Mouse (Mus musculus) stomach, embryonic 14.5 days (tissue): ENCODE results near the gene Eif2b5. TPM values are rescaled to one million over a fixed set of nuclear protein-coding genes. Genes with fewer than 3 reads are reported as not detected.

Experiments used
- ATAC-seq: fragments of 200-750 bp; cut with Nextera tagmentation; 2 replicates; pipeline ENCODE4 v1.8.0; 2017; ENCODE audit warnings: low read depth, moderate TSS enrichment; ENCODE audit not compliant: insufficient number of reproducible peaks, insufficient read depth, low FRiP score
- H3K27ac ChIP-seq: fragments of 300-500 bp; sonication (generic); 2 replicates; pipeline ENCODE4 v1.5.1; 2014; ENCODE audit warnings: mild to moderate bottlenecking, low read length, moderate library complexity, mixed read lengths
- H3K27me3 ChIP-seq: fragments of 300-500 bp; sonication (generic); 2 replicates; pipeline ENCODE4 v1.6.1; 2014; ENCODE audit warnings: low read length, control low read depth, mixed read lengths; ENCODE audit not compliant: control insufficient read depth, insufficient read depth
- H3K36me3 ChIP-seq: fragments of 300-500 bp; sonication (generic); 2 replicates; pipeline ENCODE4 v1.6.1; 2014; ENCODE audit warnings: mild to moderate bottlenecking, control low read depth, low read length, moderate library complexity, mixed read lengths; ENCODE audit not compliant: control insufficient read depth, insufficient read depth
- H3K4me1 ChIP-seq: fragments of 300-500 bp; sonication (generic); 2 replicates; pipeline ENCODE4 v1.6.1; 2014; ENCODE audit warnings: low read length, control low read depth, mixed read lengths; ENCODE audit not compliant: control insufficient read depth, insufficient read depth
- H3K4me2 ChIP-seq: fragments of 300-500 bp; sonication (generic); replicated peaks from 2 replicates; pipeline ENCODE4 v1.6.1; 2014; ENCODE audit warnings: low read depth, low read length, control low read depth
- H3K4me3 ChIP-seq: fragments of 300-500 bp; sonication (generic); 2 replicates; pipeline ENCODE4 v1.5.1; 2014; ENCODE audit warnings: low read depth, low read length, control low read depth
- H3K9ac ChIP-seq: fragments of 300-500 bp; sonication (generic); replicated peaks from 2 replicates; pipeline ENCODE4 v1.6.1; 2014; ENCODE audit warnings: low read depth, mild to moderate bottlenecking, control low read depth, low read length, moderate library complexity, mixed read lengths
- H3K9me3 ChIP-seq: fragments of 300-500 bp; sonication (generic); 2 replicates; pipeline ENCODE4 v1.6.1; 2016; ENCODE audit warnings: low read depth, low read length, control low read depth; ENCODE audit not compliant: control insufficient read depth
- WGBS: fragments of 180-500 bp; shearing (Covaris S2); extraction: QIAGEN DNeasy Blood & Tissue Kit; methylation state at CpG from one replicate; pipeline ENCODE4 v1.1.7; 2014; 5-methylcytosine and 5-hydroxymethylcytosine counted together
- polyA plus RNA-seq: library from polyadenylated mRNA; unstranded; fragments of >200 nt; fragmentation: Nextera tagmentation; extraction: Ambion mirVana; gene quantifications from 2 replicates; pipeline ENCODE4 v1.2.1, GENCODE M21; 2014

Gene Eif2b5
- polyA plus RNA-seq, 1 experiment from 2014 or later = 87.3 TPM

- Histone ChIP-seq H3K36me3 (peaks cover 5% of the 10 kb centered on the region), H3K4me1 (0 out of 2 replicates have a peak, but pooled peaks cover 10% of the 10 kb centered on the region), H3K4me2 (peak overlapping the region; percentile 82), H3K9ac (peak overlapping the region; percentile 90), H3K27me3 (no peaks in the 10 kb centered on the region), H3K27ac (peak overlapping the region; percentile 94), H3K4me3 (peak overlapping the region; percentile 94), H3K9me3 (no peaks in the 10 kb centered on the region)
- ATAC-seq = peak; percentile 14; the same call in 1 of the 2 replicates
- WGBS = under 1% methylated on average over 26 of the region's 26 CpGs
These were observed 18.6 kb downstream of the Eif2b5 start for GRCm38 (mm10) chr16:20517216-20517615.

GRCm38 (mm10) chr16:20517701-20518374 lies 19.2 kb downstream of the Eif2b5 start:
- peak overlapping the region; percentile 90 for H3K9ac ChIP-seq
- no peaks in the 10 kb centered on the region for H3K27me3 ChIP-seq
- ATAC-seq = peak; percentile 36; the same call in 1 of the 2 replicates
- peaks cover 5% of the 10 kb centered on the region for H3K36me3 ChIP-seq
- peak overlapping the region; percentile 94 for H3K27ac ChIP-seq
- peak overlapping the region; percentile 82 for H3K4me2 ChIP-seq
- H3K4me3 ChIP-seq = peak overlapping the region; percentile 94
- H3K4me1 ChIP-seq = 0 out of 2 replicates have a peak, but pooled peaks cover 10% of the 10 kb centered on the region
- WGBS = 0% methylated on average over 6 of the region's 6 CpGs
- H3K9me3 ChIP-seq = no peaks in the 10 kb centered on the region

DNA sequence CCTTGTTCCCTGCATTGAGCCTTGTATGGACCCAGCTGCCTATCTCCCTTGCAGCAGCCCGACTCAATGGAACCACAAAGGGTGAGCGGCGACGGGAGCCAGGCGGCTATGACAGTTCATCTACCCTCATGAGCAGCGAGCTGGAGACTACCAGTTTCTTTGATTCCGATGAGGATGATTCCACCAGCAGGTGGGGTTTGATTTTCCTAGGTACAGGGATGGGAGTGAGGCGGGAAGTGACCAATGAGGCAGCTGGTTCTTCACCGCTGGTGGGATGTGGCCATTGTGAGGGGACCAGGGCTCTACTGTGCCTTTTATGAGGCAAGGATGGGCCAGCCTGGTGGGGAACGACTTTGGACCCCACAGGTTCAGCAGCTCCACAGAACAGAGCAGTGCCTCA lies 25.3 kb downstream of the Eif2b5 start:
- Histone ChIP-seq H3K9ac (no peak overlapping the region), H3K4me2 (no peak overlapping the region), H3K36me3 (peaks cover 59% of the 10 kb centered on the region), H3K27me3 (no peaks in the 10 kb centered on the region), H3K9me3 (no peaks in the 10 kb centered on the region), H3K27ac (no peak overlapping the region), H3K4me3 (no peak overlapping the region), H3K4me1 (0 out of 2 replicates have a peak, but pooled peaks cover 3% of the 10 kb centered on the region)
- WGBS = 85% methylated on average over 10 of the region's 10 CpGs
- no peak for ATAC-seq

- Histone ChIP-seq H3K27me3 (no peaks in the 10 kb centered on the region), H3K27ac (no peak overlapping the region), H3K4me1 (no peaks in the 10 kb centered on the region), H3K9me3 (no peaks in the 10 kb centered on the region), H3K9ac (no peak overlapping the region), H3K4me3 (no peak overlapping the region), H3K36me3 (peaks cover 87% of the 10 kb centered on the region), H3K4me2 (no peak overlapping the region)
- 91% methylated on average over 5 of the region's 5 CpGs for WGBS
- no peak for ATAC-seq
These were observed 30.2 kb downstream of the Eif2b5 start for GRCm38 (mm10) chr16:20528779-20529178.

DNA sequence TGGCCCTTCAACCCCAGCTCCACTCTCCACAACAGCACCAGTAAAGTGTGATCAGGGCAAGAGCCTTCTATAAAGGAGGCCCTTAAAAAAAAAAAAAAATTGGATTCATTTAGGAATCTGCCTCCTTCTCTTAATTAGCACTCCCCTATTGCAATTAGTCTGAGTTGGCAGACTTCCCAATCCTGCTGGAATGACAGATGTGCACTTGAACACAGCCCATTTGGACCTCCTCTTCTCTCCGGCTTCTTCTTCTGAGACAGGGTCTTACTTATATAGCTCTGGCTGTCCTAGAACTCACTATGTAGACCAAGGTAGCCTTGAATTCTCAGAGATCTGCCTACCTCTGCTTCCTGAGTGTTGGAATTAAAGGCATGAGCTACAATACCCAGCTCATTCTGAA lies 30.8 kb downstream of the Eif2b5 start:
- WGBS = 69% methylated on average over 1 of the region's 1 CpGs
- Histone ChIP-seq H3K9me3 (no peaks in the 10 kb centered on the region), H3K9ac (no peak overlapping the region), H3K4me3 (no peak overlapping the region), H3K36me3 (peaks cover 81% of the 10 kb centered on the region), H3K27ac (no peak overlapping the region), H3K4me2 (no peak overlapping the region), H3K4me1 (no peaks in the 10 kb centered on the region), H3K27me3 (no peaks in the 10 kb centered on the region)
- no peak for ATAC-seq

DNA sequence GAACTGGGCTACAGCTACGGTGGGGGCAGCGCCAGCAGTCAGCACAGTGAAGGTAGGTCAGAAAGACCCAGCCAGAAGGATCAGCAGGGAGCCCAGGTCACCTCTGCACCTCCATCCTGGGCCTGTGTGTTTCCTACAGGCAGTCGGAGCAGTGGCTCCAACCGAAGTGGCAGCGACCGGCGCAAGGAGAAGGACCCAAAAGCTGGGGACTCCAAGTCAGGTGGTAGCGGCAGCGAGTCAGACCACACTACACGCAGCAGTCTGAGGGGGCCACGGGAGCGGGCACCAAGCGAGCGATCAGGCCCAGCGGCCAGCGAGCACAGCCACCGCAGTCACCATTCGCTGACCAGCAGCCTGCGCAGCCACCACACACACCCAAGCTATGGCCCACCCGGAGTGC lies 32.3 kb downstream of the Eif2b5 start:
- Histone ChIP-seq H3K4me1 (no peaks in the 10 kb centered on the region), H3K36me3 (peaks cover 68% of the 10 kb centered on the region), H3K4me3 (no peak overlapping the region), H3K9me3 (no peaks in the 10 kb centered on the region), H3K4me2 (no peak overlapping the region), H3K9ac (no peak overlapping the region), H3K27ac (no peak overlapping the region), H3K27me3 (no peaks in the 10 kb centered on the region)
- WGBS = 92% methylated on average over 20 of the region's 20 CpGs
- ATAC-seq = no peak

- H3K4me3 ChIP-seq = no peak overlapping the region
These were observed 36.1 kb downstream of the Eif2b5 start for GRCm38 (mm10) chr16:20534617-20535295.

DNA sequence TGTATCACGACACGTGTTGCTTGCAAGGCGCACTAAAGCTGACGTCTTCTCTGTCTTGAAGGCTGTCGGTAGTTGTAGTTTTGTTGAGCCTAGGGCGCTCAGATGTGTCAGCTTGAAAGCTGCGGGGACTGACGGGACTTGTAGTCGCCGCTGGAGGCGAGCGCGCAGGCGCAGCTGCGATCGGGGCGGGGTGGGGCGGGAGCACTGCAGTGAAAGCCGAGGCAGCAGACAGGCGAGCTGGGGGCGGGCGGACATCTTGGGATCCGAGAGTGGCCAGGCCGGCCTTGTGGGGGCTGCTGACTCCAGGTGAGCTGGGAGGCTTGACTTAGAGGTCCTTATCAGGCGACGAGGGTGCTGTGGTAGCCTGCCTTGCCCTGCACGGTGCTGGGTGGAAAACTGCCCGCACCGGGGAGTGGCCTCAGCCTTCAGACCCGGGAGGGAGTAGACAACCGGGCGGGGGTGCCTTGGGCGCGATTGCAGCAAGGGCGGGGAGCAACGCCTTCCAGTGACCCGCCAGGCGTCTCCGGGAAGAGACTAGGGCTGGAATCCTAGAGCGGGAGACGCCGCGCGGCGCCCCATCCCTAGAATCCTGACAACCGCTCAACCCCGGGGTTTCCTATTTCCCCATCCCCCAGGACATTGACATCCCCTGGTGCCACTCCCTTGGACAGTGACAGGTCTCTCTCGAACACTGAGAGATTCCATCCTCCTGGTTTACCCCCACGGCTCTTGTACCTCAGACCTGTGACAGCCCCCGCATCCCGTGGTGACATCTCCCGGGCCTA lies 36.9 kb downstream of the Eif2b5 start, which contains the start of gene Ap2m1:
Gene Ap2m1 (plus strand): TSS at position 183 of the 785 bp plus-strand sequence.
- H3K4me1 ChIP-seq = peaks cover 21% of the 10 kb centered on the region
- H3K36me3 ChIP-seq = peaks cover 52% of the 10 kb centered on the region
- peak within 1 kb of the TSS; percentile 75 for H3K9ac ChIP-seq
- H3K4me2 ChIP-seq = peak within 1 kb of the TSS; percentile 92
- under 1% methylated on average over 49 of the region's 52 CpGs for whole genome bisulfite sequencing
- H3K27ac ChIP-seq = peak within 1 kb of the TSS; percentile 73; the same call in 1 of the 2 replicates
- H3K4me3 ChIP-seq = peak within 1 kb of the TSS; percentile 75
- no peaks in the 10 kb centered on the region for H3K9me3 ChIP-seq
- no peaks in the 10 kb centered on the region for H3K27me3 ChIP-seq
- peak; percentile 98 for ATAC-seq

More at GRCm38 (mm10) chr16:20534617-20535295, 36.1 kb downstream of the Eif2b5 start:
- H3K27ac ChIP-seq = no peak overlapping the region
- H3K9me3 ChIP-seq = no peaks in the 10 kb centered on the region
- H3K9ac ChIP-seq = no peak overlapping the region; the same call in 1 of the 2 replicates
- ATAC-seq = no peak
- H3K4me2 ChIP-seq = peak overlapping the region; percentile 14; the same call in 1 of the 2 replicates
- WGBS = 47% methylated on average over 10 of the region's 10 CpGs
- H3K4me1 ChIP-seq = peaks cover 21% of the 10 kb centered on the region
- H3K27me3 ChIP-seq = no peaks in the 10 kb centered on the region
- H3K36me3 ChIP-seq = peaks cover 51% of the 10 kb centered on the region
